Mouse (Mus musculus): ENCODE measurements around the gene Rassf1.

Gene Rassf1

DNA sequence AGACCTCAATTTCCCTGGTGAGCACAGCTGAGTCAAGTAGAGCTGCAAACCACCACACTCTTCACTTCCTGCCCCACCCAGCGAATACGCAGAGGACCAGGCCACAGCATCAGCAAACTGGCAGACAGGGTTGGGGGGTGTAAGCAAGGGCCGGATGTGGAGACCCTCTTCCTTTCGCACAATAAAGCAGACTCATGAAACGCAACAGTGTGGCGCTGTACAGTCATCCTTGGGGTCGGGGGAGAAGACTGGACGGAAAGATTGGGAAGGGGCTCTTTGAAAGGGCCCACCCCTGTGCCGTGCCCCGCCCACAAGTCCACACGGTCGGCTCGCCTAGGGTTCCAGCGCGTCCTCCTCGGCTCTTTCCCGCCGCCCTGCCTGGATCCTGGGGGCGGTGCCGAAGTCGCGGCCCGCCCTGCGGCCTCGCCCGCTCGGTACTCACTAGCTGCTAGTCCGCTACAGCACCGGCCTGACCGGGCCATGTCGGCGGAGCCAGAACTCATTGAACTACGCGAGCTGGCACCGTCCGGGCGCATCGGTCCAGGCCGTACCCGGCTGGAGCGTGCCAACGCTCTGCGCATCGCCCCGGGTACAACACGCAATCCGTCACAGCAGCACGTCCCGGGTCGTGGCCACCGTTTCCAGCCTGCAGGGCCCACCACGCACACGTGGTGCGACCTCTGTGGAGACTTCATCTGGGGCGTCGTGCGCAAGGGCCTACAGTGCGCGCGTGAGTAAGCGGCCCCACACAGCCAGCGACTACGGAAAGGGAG lies at the start of gene Rassf1:
Gene Rassf1 (plus strand): TSS at position 439 of the 773 bp plus-strand sequence.
- DNase-seq: peak; percentile 79 to 86

DNA sequence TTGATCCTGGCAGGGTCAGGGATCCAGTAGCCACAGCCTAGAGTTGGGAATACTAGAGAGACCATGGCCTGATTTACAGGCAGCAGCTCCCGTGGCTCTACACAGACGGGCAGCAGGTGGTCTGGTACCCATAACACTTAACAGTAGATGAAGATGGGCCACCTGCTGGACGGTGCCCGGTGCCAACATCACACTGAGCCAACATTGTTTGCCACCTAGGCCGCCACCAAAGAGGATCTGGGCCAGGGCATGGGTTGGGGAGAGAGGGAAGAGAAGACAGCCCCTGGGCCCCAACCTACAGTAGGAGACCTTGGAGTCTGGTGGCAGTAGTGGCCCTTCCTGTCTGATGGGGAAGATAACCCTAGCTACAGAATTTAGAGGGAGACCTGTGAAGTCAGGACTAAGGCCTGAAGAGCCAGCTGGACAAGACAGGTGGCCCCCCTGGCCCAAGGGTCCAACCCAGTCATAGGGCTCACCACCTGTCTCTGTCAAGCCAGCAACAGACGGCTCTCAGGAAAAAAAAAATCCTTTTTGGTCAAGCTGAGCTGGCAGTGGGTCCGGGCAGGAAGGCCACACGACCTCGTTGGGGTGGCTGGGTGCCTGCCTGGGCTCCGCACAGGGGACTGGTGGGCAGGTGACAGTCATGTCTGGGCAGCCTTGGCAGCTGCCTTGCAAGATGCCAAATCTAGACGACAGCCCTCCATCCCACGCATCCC lies 49.1 kb upstream of the Rassf1 start:
- no peak for DNase-seq

DNA sequence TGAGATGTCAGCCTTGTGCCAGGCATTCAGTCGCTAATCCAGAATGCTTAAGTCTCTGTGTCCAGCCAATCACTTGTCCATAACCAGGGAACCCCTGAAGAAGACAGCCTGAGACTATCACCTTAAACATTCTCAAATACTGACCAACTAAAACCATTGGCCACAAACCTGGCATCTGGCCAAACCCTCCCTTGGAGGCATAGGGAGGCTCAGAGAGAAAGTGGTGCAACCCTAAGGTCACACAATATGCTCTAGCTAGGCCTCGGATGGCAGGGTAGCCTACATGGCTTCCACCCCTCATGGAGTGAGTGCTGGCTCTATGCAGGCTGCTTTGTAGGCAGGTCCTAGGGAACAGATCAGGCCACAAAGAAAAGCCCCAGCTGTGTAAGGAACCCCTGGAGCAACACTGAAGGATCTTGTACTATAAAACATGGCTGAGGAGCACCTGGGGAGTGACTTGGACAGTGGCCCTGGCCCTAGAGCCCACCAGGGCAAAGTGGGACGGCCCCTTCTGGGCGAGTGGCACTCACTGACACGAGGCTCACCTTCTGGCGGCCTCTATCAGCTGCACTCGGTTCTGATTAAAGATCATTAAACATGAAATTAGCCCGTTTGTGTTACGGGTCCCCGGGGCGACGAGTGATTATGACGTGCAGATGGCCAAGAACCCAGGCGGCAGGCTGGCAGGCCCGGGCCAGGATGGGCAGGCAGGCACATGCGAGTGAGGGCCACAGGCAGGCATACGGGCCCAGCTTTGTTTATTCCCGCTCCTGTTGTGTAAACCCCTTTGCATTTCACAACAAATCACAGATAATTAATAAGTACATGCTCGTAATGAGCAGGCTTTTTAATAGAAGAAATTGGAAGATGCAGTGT lies 46.5 kb upstream of the Rassf1 start:
- DNase-seq: no peak

DNA sequence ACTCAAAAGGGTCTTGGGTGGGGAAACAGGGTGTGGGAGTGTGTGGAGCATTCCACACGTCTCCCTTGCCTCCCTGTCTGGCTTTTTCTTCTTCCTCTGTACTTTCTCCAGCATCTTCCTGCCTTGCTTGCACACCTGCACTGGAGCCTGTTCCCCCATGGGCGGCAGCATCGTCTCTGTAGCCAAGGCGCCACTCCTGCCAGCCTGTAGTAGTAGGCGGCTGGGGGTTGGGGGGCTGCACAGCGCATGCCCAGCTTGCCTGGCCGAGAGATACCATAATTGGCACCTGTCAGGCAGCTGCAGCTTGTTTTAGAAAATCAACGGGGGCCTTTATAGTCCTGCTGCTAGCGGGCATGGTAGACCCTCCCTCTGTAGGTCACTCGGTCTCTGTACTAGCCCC lies 43.1 kb upstream of the Rassf1 start:
- DNase-seq: no peak

DNA sequence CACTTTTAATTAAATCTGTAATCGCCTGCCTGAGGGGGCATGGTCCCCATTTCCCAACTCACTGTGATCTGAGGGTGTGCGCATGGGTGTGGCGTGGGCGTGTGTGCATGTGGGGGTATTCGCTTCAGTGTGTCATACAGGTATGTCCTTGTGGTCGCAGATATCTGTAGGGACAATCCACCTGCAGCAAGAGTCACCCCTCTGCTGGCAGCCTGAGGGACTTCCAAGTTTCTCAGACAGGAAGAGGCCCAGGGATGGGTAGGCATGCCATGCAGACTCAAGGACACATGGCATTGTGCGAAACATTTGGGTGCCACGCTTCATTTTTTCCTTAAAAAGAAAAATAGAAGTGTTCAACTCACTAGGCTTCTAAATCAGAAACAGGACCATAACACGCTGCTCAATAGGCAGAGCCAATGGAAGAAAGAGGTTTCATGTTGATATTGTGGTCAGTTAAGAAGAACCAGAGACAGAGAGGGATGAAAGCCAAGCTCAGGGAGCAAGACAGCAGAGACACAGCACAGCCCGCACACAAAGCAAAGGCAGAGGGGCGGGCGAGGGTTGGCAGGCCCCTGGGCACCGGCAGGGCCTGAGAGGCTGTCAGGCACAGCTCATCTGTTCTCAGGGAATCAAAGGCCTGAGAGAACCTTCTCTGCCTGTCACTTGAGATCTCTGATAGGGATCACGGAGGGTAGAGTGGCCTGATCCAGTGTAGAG lies 40.8 kb upstream of the Rassf1 start:
- DNase-seq: no peak

- no peak for DNase-seq
Measured at GRCm38 (mm10) chr9:107511436-107511835, 39.9 kb upstream of the Rassf1 start.

- DNase-seq: no peak
Measured at GRCm38 (mm10) chr9:107512326-107512725, 39.0 kb upstream of the Rassf1 start.

DNA sequence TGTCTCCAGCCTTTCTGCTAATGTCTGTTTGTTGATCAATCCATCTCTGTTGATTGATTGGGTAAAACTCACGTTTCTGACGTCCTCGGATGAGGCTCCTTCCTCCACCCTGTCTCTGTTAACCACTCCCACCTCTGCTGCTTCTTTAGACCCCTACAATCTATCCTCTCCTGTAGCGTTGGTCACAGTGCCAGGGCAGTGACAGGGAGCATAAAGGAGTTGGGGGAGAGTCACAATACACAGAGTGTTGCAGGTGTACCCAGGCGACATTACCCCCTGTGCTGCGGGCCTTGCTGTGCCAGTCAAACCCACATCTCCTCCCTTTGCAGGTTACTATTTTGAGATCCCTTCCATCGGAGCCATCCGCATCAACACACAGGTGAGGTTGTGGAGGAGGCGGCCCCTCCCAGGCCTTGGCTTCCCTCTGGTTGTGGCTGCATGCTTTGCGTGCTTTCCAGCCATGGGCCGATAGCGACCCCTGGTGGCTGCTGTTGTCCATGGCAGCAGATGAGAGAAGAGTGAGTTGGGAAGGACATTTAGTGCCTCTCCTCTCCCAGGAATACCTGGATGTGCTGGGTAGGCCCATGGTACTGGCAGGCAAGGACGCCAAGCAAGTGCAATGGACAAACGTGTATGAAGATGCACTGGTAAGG lies 36.9 kb upstream of the Rassf1 start:
- DNase-seq: peak; percentile 77 to 85

GRCm38 (mm10) chr9:107520331-107520730 lies 31.0 kb upstream of the Rassf1 start:
- no peak for DNase-seq

DNA sequence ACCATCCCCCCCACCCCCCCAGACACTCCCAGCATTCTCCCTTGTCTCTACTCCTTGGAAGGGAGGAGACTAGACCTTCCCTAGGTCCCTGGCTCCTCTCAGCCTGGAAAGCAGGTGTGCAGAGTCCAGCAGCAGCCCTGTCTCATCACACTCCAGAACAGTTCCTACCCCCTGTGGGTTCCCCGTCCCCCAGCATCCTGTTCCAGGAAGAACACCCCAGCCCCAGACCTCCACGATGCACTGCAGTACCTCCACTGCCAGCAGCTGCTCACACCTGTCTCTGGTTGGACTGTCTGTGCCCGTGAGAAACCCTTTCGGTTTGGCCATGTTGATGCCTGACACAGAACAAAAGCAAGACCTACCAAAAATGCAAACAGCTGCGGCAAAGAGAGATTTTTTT lies 30.2 kb upstream of the Rassf1 start:
- no peak for DNase-seq

DNA sequence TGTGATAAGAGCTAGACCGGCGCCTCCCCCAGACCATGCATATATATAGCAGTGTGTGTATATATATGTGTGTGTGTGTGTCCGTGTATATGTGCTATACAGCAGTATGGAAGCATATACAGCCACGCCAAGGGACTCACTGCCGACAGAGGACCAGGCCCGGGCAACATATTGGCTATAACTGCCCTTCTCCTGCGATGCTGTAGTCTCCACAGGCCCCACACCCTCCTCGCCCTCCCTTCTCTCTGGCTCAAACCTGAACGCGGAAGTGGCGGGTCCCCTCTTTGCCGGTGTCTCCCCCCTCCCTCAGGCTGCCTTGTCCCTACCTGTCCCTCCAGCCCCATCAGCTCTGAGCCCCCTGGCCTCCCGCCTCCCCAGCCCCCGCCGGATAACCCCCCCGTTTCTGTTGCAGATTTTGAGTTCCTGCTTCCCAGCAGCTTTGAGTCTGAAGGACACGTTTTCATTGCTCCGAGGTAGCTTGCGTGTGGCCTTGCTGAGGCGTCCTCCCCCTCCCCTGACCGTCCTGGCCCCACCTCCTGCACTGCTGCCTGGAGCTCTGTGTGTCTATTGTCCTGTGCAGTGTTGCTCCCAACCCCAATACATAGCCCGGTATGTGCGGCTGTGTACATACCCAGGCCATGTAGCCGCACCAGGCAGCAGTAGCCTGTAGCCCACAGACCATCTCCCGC lies 29.5 kb upstream of the Rassf1 start:
- DNase-seq: no peak

- no peak for DNase-seq
Measured at GRCm38 (mm10) chr9:107522400-107522711, 29.0 kb upstream of the Rassf1 start.

DNA sequence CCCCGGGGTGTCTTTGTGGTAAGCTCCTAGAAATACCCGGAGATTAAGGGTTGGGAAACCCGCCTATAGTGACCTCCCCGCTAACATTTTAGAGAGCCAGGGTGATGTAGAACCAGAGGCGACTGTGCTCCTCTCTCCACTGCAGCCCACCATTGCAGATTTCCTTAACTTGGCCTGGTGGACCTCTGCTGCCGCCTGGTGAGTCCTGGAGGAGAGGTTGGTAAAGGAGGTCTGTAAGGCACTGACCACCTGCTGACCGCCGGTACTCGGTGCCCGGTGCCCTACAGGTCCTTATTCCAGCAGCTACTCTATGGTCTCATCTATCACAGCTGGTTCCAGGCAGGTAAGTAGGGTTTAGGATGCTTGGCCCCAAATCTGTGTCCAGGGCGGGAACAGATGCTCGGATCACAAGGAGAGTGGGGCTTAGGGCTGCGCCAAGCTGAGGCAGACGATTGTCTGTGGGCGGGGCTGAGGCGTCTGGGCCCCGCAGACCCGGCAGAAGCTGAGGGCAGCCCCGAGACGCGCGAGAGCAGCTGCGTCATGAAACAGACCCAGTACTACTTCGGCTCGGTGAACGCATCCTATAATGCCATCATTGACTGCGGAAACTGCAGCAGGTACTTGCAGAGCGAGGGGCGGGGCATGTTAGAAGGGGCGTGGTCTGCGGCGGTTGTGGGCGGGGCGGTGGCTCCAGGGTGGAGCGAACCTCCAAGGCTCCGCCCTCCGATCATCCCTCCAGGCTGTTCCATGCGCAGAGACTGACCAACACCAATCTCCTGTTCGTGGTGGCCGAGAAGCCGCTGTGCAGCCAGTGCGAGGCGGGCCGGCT lies 24.9 kb upstream of the Rassf1 start:
- DNase-seq: peak; percentile 79 to 84

- DNase-seq: peak; percentile 94 to 97
Measured at GRCm38 (mm10) chr9:107533791-107534407, 17.5 kb upstream of the Rassf1 start, which contains the start of gene Tmem115. Tmem115 (plus strand) TSS chr9:107533945.

DNA sequence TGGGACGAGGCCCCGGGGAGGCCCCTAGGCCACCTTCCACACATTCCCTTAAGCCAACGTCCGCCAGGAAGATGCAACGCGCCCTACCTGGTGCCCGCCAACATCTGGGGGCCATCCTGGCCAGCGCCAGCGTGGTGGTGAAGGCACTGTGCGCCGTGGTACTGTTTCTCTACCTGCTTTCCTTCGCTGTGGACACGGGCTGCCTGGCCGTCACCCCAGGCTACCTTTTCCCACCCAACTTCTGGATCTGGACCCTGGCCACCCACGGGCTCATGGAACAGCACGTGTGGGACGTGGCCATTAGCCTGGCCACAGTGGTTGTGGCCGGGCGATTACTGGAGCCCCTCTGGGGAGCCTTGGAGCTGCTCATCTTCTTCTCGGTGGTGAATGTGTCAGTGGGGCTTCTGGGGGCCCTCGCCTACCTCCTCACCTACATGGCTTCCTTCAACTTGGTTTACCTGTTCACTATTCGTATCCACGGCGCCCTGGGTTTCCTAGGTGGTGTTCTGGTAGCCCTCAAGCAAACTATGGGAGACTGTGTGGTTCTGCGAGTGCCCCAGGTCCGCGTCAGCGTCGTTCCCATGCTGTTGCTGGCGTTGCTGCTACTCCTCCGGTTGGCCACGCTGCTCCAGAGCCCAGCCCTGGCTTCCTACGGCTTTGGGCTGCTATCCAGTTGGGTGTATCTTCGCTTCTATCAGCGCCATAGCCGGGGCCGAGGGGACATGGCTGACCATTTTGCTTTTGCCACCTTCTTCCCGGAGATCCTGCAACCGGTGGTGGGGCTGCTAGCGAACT lies 16.8 kb upstream of the Rassf1 start:
- peak; percentile 42 to 51 for DNase-seq

DNA sequence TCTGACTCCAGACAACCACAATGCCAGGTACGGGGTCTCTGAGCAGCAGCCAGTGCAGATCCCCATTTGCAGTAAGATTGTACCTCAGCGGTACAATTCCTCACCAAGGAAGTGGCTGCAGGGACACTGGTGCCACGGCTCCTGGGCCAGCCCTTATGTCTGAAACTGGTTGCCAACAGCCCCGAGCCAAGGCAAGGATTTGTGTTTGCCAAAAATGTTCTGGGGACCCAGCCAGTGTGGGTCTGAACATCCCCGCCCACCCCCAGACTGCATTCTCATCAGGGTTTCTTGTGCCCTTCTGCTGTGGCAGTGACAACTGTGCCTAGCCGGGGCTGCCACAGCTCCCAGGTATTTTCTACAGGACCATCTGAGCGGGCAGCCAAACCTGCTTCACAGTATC lies 13.1 kb upstream of the Rassf1 start:
- no peak for DNase-seq

DNA sequence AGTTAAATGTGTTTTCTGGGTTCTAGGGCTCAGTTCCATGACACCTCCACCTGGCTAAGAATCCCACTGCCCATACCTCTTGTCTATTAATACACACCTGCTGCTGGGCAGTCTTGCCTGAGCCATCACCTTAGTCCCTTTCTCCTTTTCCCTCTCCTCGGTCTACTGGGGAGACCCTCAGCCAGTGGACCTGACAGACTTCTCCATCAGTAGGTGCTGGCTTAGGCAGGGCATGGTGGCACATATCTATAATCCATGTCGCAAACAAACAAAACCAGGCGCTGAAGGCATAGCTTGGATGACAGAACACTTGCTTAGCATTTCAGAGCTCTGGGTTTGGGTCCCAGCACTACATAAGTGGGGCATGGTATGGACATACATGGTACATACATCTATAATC lies 12.6 kb upstream of the Rassf1 start:
- no peak for DNase-seq

DNA sequence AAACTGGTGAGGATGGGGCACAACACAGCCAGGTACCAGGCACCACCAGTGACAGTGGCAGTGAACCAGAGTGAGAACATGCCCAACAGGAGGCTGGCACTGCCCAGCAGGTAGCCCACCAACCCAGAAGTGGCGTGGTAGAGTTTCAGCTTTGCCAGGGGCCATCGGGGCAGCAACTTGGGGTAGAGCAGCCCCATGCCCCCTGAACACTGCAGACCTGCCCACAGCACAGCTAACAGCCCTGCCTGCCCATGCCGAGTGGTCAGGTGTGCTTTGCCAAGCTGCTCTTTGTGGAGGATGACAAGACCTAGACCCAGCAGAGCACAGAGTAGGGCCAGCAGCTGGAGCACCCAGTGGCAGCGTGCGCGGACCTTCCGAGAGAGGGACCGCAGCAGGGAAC lies 11.4 kb upstream of the Rassf1 start:
- DNase-seq: peak in 1 of 2 experiments; percentile 20

DNA sequence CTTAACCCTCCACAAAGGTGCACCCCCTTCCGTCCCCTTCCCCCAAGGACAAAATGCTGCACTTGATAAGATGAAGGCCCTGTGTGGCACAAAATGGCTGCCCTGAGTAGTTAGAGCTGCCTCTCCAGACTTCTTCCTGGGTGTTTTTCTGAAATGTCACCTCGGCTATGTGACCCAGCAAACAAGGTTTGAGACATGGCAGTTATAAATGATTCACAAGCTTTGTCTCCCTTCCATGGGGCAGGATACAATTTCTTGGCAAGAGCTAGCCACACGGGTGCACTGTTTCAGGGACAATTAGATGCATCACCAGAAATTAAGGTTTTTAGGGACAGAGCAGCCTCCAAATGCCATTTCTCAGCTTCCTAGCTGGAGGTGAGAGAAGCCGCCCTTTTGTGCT lies 10.9 kb upstream of the Rassf1 start:
- DNase-seq: no peak

All from lung, postnatal 4 days (tissue).